Mouse (Mus musculus) heart, embryonic 10.5 days (tissue): Measurements from ENCODE around the gene Arf3. TPM values are rescaled to one million over a fixed set of nuclear protein-coding genes. Genes with fewer than 3 reads are reported as not detected.
A peak's percentile ranks its signal among the peaks of the same experiment; 100 is the strongest.

ENCODE experiments used
- DNase-seq: peaks from one replicate; pipeline ENCODE4 v3.0.0-alpha.2; 2017; ENCODE audit warnings: low spot score
- H3K27ac ChIP-seq: fragments of 300-500 bp; sonication (generic); 2 replicates; pipeline ENCODE4 v1.5.1; 2016; ENCODE audit warnings: mild to moderate bottlenecking
- H3K27me3 ChIP-seq: fragments of 300-500 bp; sonication (generic); 2 replicates; pipeline ENCODE4 v1.6.1; 2016; ENCODE audit warnings: mild to moderate bottlenecking; ENCODE audit not compliant: poor library complexity, insufficient read depth, severe bottlenecking
- H3K36me3 ChIP-seq: fragments of 300-500 bp; sonication (generic); 2 replicates; pipeline ENCODE4 v1.6.1; 2016; ENCODE audit warnings: mild to moderate bottlenecking, moderate library complexity
- H3K4me1 ChIP-seq: fragments of 300-500 bp; sonication (generic); 2 replicates; pipeline ENCODE4 v1.6.1; 2016; ENCODE audit warnings: mild to moderate bottlenecking
- H3K4me3 ChIP-seq: fragments of 300-500 bp; sonication (generic); 2 replicates; pipeline ENCODE4 v1.5.1; 2016; ENCODE audit warnings: mild to moderate bottlenecking, moderate library complexity
- H3K9me3 ChIP-seq: fragments of 300-500 bp; sonication (generic); 2 replicates; pipeline ENCODE4 v1.6.1; 2016; ENCODE audit warnings: mild to moderate bottlenecking, moderate library complexity
- WGBS: fragments of 180-500 bp; shearing (Covaris S2); methylation state at CpG from one replicate; pipeline ENCODE4 v1.1.7; 2016; 5-methylcytosine and 5-hydroxymethylcytosine counted together
- polyA plus RNA-seq: library from polyadenylated mRNA; unstranded; fragments of >200 nt; fragmentation: Nextera tagmentation; extraction: Ambion mirVana; gene quantifications from 2 replicates; pipeline ENCODE4 v1.2.1, GENCODE M21; 2016

The Arf3 gene
- polyA plus RNA-seq, 1 experiment from 2014 or later = 42.7 TPM

GRCm38 (mm10) chr15:98798903-98799302 is 35.9 kb upstream of the Arf3 start:
- 45% methylated on average over 3 of the region's 3 CpGs for WGBS
- Histone ChIP-seq H3K36me3 (no peaks in the 10 kb centered on the region), H3K4me3 (no peak overlapping the region), H3K4me1 (peaks cover 27% of the 10 kb centered on the region), H3K9me3 (no peaks in the 10 kb centered on the region), H3K27ac (no peak overlapping the region), H3K27me3 (peaks cover 100% of the 10 kb centered on the region)
- DNase-seq = no peak

DNA sequence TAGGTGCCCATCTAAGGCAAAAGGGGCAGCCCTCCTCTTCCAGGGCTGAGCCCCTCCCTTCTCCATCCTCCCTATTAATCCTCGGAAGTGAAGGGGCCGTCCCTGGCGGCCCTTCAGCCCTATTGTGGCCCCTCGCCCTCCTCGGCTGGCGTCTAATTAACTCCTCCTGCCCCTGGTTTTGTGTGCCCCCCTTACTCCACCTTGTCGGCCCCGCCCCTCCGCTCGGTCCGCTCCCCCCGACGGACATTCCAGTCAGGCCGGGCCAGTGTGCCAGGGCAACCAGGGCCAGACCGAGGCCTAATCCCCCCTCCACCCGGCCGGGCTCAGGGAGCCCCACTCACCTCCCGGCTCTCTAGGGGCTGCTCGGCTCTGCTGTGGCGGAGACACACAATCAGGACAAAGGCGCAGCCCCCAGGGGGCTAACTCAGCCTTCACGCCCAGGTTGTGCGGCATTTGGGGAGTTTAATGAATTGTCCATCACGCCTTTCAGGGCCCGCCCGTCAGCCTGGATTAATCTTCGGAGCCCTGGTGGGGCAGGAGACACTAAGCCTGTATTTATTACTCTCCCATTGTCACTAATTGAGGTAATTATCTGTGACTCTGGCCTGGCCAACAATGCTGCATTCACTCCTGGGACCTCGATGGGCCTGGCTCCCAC is 35.0 kb upstream of the Arf3 start:
- Histone ChIP-seq H3K36me3 (no peaks in the 10 kb centered on the region), H3K4me1 (peaks cover 23% of the 10 kb centered on the region), H3K27me3 (peaks cover 100% of the 10 kb centered on the region), H3K9me3 (no peaks in the 10 kb centered on the region), H3K27ac (no peak overlapping the region), H3K4me3 (no peak overlapping the region; the same call in 1 of the 2 replicates)
- WGBS = 4% methylated on average over 28 of the region's 28 CpGs
- DNase-seq = no peak

- WGBS = 9% methylated on average over 13 of the region's 13 CpGs
- no peak overlapping the region for H3K4me3 ChIP-seq
- DNase-seq = no peak
- H3K9me3 ChIP-seq = no peaks in the 10 kb centered on the region
- no peaks in the 10 kb centered on the region for H3K36me3 ChIP-seq
- peaks cover 100% of the 10 kb centered on the region for H3K27me3 ChIP-seq
- peaks cover 31% of the 10 kb centered on the region for H3K4me1 ChIP-seq
- no peak overlapping the region for H3K27ac ChIP-seq
Observed at GRCm38 (mm10) chr15:98796803-98797595, 34.0 kb upstream of the Arf3 start.

GRCm38 (mm10) chr15:98793141-98793698 is 30.2 kb upstream of the Arf3 start:
- no peaks in the 10 kb centered on the region for H3K36me3 ChIP-seq
- peaks cover 100% of the 10 kb centered on the region for H3K27me3 ChIP-seq
- no peak for DNase-seq
- peaks cover 55% of the 10 kb centered on the region for H3K4me1 ChIP-seq
- no peaks in the 10 kb centered on the region for H3K9me3 ChIP-seq
- no peak overlapping the region for H3K27ac ChIP-seq
- WGBS = 3% methylated on average over 13 of the region's 13 CpGs
- peak overlapping the region; percentile 39; the same call in 1 of the 2 replicates for H3K4me3 ChIP-seq

DNA sequence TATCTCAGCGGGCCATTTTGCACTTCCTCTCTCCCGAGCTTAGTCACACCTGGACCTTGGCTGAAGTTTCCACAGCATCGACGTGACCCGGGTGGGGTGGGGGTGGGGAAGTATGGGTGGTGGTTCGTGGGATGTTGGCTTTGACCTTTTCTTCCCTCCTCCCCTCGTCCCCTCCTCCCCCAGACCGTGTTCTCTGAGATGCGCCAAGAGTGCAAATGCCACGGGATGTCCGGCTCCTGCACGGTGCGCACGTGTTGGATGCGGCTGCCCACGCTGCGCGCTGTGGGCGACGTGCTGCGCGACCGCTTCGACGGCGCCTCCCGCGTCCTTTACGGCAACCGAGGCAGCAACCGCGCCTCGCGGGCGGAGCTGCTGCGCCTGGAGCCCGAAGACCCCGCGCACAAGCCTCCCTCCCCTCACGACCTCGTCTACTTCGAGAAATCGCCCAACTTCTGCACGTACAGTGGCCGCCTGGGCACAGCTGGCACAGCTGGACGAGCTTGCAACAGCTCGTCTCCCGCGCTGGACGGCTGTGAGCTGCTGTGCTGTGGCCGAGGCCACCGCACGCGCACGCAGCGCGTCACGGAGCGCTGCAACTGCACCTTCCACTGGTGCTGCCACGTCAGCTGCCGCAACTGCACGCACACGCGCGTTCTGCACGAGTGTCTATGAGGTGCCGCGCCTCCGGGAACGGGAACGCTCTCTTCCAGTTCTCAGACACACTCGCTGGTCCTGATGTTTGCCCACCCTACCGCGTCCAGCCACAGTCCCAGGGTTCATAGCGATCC is 29.4 kb upstream of the Arf3 start:
- 2% methylated on average over 74 of the region's 75 CpGs for WGBS
- DNase-seq = no peak
- H3K36me3 ChIP-seq = no peaks in the 10 kb centered on the region
- H3K27me3 ChIP-seq = peaks cover 100% of the 10 kb centered on the region
- H3K4me1 ChIP-seq = peaks cover 50% of the 10 kb centered on the region
- H3K27ac ChIP-seq = no peak overlapping the region
- H3K4me3 ChIP-seq = peak overlapping the region; percentile 39
- no peaks in the 10 kb centered on the region for H3K9me3 ChIP-seq

GRCm38 (mm10) chr15:98791771-98792170 is 28.8 kb upstream of the Arf3 start:
- WGBS = 2% methylated on average over 23 of the region's 23 CpGs

GRCm38 (mm10) chr15:98791221-98791620 is 28.2 kb upstream of the Arf3 start:
- no peaks in the 10 kb centered on the region for H3K9me3 ChIP-seq
- no peak overlapping the region for H3K27ac ChIP-seq
- peaks cover 40% of the 10 kb centered on the region for H3K4me1 ChIP-seq
- WGBS = 1% methylated on average over 12 of the region's 12 CpGs
- peaks cover 100% of the 10 kb centered on the region for H3K27me3 ChIP-seq
- H3K4me3 ChIP-seq = peak overlapping the region; percentile 39
- H3K36me3 ChIP-seq = no peaks in the 10 kb centered on the region
- DNase-seq = no peak

More at GRCm38 (mm10) chr15:98791771-98792170, 28.8 kb upstream of the Arf3 start:
- Histone ChIP-seq H3K27me3 (peaks cover 100% of the 10 kb centered on the region), H3K36me3 (no peaks in the 10 kb centered on the region), H3K27ac (no peak overlapping the region), H3K9me3 (no peaks in the 10 kb centered on the region), H3K4me1 (peaks cover 45% of the 10 kb centered on the region), H3K4me3 (peak overlapping the region; percentile 39)
- DNase-seq = no peak

DNA sequence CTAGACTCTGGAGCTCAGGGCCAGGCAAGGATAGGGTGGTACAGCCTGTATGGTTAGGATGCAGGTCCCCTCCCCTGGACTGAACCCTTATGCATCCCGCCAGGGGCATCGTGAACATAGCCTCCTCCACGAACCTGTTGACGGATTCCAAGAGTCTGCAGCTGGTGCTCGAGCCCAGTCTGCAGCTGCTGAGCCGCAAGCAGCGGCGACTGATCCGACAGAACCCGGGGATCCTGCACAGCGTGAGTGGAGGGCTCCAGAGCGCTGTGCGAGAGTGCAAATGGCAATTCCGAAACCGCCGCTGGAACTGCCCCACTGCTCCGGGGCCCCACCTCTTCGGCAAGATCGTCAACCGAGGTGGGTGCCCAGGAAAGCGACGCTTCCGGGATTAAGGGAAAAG is 27.7 kb upstream of the Arf3 start:
- no peak for DNase-seq
- WGBS = under 1% methylated on average over 23 of the region's 23 CpGs
- peak overlapping the region; percentile 39 for H3K4me3 ChIP-seq

DNA sequence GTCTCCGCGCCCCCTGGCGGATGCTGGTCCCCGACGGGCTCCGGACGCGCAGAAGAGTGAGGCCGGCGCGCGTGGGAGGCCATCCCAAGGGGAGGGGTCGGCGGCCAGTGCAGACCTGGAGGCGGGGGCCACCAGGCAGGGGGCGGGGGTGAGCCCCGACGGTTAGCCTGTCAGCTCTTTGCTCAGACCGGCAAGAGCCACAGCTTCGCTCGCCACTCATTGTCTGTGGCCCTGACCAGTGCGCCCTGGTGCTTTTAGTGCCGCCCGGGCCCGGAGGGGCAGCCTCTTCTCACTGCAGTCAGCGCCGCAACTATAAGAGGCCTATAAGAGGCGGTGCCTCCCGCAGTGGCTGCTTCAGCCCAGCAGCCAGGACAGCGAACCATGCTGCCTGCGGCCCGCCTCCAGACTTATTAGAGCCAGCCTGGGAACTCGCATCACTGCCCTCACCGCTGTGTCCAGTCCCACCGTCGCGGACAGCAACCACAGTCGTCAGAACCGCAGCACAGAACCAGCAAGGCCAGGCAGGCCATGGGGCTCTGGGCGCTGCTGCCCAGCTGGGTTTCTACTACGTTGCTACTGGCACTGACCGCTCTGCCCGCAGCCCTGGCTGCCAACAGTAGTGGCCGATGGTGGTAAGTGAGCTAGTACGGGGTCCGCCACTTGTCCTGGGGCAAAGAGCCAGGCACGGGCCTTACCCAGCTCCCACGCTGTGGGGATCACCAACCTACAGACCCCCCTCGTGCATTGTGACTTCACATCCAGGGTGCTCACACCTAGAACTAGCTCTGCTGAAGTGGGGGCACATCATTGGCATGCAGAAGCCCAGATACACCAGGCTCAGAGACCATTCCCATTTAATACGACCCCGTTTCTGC is 26.9 kb upstream of the Arf3 start, which contains the start of gene Wnt1:
Gene Wnt1, plus strand, starts transcription at position 197 of the 875 bp plus-strand sequence.
- no peaks in the 10 kb centered on the region for H3K9me3 ChIP-seq
- H3K4me3 ChIP-seq = peak within 1 kb of the TSS; percentile 39
- H3K27ac ChIP-seq = no peak within 1 kb of the TSS
- WGBS = 4% methylated on average over 51 of the region's 51 CpGs
- no peak for DNase-seq
- H3K27me3 ChIP-seq = peaks cover 100% of the 10 kb centered on the region
- H3K36me3 ChIP-seq = no peaks in the 10 kb centered on the region
- H3K4me1 ChIP-seq = peaks cover 39% of the 10 kb centered on the region

More for the DNA sequence above, 27.7 kb upstream of the Arf3 start:
- no peak overlapping the region for H3K27ac ChIP-seq
- H3K27me3 ChIP-seq = peaks cover 100% of the 10 kb centered on the region
- no peaks in the 10 kb centered on the region for H3K36me3 ChIP-seq
- peaks cover 39% of the 10 kb centered on the region for H3K4me1 ChIP-seq
- no peaks in the 10 kb centered on the region for H3K9me3 ChIP-seq

DNA sequence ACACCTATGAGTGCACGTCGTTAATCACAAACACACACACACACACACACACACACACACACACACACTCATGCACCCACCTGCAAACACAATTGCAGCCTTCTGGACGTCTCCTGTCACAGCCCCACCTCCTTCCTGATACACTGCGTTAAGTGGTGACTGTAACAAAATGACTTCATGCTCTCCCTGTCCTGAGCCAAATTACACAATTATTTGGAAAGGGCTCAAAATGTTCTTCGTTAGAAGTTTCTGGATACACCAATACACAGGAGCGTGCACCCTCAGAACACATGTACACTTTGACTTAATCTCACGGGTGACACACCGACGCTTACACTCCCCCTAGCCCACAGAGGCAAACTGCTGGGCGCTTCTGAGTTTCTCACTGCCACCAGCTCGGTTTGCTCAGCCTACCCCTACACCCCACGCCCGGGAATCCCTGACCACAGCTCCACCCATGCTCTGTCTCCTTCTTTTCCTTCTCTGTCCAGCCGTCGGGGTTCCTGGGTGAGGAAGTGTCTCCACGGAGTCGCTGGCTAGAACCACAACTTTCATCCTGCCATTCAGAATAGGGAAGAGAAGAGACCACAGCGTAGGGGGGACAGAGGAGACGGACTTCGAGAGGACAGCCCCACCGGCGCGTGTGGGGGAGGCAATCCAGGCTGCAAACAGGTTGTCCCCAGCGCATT is 26.1 kb upstream of the Arf3 start:
- Histone ChIP-seq H3K36me3 (no peaks in the 10 kb centered on the region), H3K4me1 (peaks cover 39% of the 10 kb centered on the region), H3K4me3 (peak overlapping the region; percentile 36), H3K27ac (no peak overlapping the region), H3K9me3 (no peaks in the 10 kb centered on the region), H3K27me3 (peaks cover 98% of the 10 kb centered on the region)
- DNase-seq = no peak
- 11% methylated on average over 24 of the region's 24 CpGs for WGBS

DNA sequence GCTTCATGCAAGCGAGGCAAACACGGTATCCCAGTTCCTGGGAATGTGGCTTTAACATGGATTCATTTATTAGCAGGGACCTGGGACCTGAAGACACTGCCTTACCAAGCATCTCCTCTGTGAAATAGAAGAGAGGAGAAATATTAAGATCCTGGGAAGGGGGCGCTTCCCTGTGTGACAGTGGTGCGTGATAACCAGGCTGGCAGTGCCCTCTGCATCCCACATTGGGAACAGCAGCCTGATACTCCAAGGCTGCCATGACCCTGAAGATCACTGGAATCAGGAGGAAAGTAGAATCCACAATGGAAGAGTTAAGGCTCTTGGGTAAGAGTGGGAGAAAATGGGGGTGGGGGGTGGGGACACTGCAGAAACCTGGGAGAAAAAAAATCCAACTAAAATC is 24.9 kb upstream of the Arf3 start:
- Histone ChIP-seq H3K9me3 (no peaks in the 10 kb centered on the region), H3K36me3 (no peaks in the 10 kb centered on the region), H3K27ac (no peak overlapping the region), H3K27me3 (peaks cover 90% of the 10 kb centered on the region), H3K4me3 (no peak overlapping the region), H3K4me1 (peaks cover 34% of the 10 kb centered on the region)
- no peak for DNase-seq
- WGBS = 31% methylated on average over 4 of the region's 4 CpGs
